Mouse (Mus musculus) MN1 (cell line): ENCODE results near the gene Atp5f1.

ENCODE experiments used
- DNase-seq: peaks from one replicate; pipeline ENCODE4 v3.0.0-alpha.2; 2016; ENCODE audit warnings: low spot score

The Atp5f1 gene

DNA sequence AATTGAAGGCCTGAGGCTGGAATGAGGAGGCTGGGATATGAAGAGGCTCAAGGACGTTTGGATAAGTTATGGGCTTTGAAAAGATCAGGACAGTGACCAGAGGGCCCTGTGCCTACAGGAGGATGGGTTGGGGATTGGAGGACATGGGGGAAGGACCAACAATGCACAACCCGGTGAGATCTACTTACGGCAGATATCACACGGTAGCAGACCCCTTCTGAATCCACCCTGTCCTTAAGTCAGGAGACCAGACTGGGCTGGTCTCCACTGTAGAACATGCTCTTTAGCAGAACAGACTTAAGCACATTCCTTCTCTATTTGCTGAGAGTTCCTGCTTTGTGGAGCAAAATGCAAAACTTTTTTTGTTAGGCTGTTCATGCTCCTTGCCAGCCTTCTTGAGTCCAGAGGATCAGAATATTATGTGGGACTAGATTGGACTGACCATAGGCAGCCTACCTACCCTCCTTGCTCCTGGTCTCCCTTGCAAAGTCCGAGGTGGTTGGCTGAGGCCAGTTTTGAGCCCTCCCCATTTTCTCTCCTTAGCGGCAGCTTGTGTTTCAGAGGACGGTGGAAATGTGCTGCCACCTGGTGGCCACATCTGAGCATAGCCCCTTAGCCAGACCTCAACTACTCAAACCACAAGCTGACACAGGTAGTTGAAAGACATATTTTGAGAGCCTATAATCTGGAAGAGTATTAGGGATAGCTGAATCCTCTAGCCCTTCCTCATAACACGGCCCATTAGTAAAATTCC, 60.3 kb downstream of the Atp5f1 start:
- peak; percentile 76 for DNase-seq

DNA sequence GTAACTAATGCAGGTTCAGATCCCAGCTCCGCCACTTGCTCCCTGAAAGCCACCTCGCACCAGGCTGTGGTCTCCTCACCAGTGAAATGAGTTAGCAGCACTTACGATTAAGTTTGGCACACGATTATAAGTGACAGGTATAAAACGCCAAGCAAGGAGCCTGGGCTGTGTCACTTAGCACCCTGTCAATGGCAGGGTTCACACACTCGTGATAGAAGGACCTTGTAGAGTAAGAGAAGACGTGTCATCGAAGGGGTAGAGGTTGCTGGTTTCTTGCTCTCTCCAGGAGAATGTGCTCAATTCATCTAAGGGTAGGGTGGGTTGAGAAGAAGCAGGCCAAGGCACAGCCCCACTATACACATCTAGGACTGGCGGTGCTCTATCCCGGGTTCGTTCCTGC, 61.0 kb downstream of the Atp5f1 start:
- no peak for DNase-seq

DNA sequence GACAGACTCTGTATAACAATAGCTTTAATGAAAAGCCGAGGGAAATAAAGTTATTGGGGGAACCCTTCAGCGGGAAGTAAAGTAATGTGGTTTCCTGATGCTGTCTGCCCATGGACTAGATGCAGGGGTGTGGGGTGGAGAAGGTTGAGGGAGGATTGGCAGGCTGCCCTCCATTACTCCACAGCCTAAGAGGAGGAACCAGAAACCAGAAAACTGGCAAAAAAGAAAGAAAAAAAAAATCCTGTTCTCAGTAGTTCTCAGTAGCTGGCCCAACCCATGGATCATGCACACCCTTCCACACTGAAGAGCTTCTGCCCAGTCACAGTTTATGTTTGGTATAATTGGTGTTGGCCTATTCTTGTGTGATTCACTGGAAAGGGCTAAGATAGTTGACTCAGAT, 61.6 kb downstream of the Atp5f1 start:
- DNase-seq = no peak

DNA sequence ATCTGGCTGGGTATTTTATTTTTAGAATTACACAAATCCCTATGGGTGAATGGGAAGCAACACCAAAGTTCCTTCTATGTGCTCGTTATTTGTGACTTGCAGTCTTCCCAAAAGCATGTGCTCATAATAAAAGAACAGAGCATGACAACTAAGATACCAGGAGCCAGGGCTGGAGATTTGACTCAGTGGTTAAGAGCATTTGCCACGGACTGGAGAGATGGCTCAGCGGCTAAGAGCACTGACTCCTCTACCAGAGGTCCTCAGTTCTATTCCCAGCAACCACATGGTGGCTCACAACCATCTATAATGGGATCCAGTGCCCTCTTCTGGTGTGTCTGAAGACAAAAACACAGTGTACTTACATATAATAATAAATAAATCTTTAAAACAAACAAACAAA, 63.1 kb downstream of the Atp5f1 start:
- no peak for DNase-seq

DNA sequence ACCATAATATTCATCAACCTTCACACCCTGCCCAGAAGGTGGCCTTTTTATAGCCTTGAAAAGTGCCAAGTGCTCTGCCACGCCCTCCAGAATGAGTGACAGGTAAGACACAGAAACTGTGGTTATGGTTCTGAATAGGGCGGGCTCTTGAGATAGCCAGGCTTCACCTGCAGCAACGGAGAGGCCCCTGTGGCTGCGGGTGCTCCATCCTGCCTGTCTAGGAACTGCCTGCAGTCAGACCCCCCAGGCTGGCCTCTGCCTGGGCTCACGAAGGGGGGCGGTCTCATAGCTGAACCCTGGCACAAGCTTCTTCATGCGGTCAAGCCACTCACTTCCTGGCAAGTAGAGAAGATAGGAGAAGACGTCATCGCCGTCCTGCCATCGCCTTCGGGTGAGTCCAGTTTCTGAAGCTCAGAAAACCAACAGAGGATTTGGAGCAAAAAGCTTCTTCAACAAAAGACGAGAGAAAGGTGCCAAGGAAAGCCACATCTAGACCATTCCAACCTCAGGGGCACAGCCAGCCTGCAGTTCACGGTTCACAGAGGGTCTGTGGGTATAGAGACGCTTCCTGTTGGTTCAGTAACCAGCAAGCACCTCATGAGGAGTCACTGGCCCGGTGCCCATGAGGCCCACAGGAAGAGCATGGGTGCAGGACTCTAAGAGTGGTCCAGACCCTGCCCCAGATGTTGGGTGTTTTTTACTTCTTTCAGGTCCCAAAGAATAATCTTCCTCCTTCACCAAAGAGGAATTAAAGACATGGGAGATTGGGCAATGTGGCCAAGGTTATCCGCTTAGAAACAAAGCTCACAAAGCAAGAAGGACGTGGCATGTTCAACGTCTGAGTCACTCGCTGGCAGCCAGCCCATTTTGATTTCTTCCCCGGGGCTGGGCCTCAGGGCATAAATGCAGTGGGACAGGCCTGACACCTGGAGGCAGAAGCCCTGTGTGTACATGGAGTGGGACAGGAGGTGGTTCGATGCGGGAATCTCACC, 65.0 kb downstream of the Atp5f1 start:
- DNase-seq = peak; percentile 94

DNA sequence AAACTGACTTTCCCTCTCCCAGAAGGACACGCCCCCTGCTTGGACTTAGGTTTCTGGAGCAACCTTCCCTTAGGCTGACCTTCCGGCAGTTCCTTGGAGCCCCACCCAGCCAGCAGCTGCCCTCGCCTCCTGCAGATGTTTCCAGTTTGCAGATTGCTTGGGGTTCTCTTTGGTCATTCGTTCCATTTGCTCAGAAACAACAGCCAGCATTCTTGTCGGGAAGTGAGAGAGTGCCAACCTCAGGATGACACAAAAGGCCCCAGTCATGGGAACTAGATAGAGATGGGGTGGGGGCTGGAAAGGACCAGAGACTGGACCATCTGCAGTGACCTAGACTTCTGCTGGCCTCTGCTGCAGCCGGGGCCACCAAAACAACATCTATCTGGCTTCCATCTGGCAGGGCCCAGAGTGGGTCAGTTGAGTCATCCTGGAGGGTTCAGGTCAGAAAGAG, 65.9 kb downstream of the Atp5f1 start:
- peak; percentile 52 for DNase-seq
